Mouse (Mus musculus): Measurements from ENCODE around the gene Cpox.

GRCm38 (mm10) chr16:58623114-58623513 lies 47.0 kb upstream of the Cpox start:
- TF ChIP-seq CTCF (IDR thresholded peaks at IDR 0.05; ENCODE audit: low read depth) (no peak), EP300 (optimal IDR thresholded peaks at IDR 0.05) (no peak)

Measured in stomach, postnatal 0 days (tissue).